Mouse (Mus musculus) heart, postnatal 0 days (tissue): ENCODE measurements around the gene Tex29.

ENCODE experiments used
- CTCF ChIP-seq: IDR thresholded peaks from 2 replicates; pipeline ENCODE4 v1.5.1; 2016; ENCODE audit warnings: antibody characterized with exemption, control low read depth, low read depth
- EP300 ChIP-seq: IDR thresholded peaks from 2 replicates; pipeline ENCODE4 v1.6.1; 2016; ENCODE audit warnings: antibody characterized with exemption, low read depth

DNA sequence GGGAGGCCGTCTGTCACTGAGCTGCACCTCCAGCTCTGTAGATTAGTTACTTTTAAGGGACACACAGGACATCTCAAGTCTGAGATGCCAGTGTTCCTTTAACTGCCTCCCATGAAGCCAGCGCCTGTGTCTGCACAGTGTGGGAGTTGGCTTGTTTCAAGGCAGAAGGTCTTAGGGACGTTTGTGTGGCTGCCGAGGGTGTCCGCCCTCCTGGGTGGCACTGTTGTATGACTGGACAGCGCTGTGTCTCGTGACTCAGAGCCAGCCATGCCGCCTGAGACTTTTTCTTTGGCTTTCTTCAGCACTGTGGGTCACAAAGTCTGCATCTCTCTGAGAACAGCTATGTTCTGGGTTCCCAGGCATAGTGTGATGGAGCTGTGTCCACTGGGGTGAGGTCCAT lies 43.1 kb upstream of the Tex29 start:
- TF ChIP-seq CTCF (no peak), EP300 (no peak)
